10 mouse cellular contexts compared by ENCODE assay signal in genomic region chr6:67451330-67451729, GRCm38 (mm10). TPM values are rescaled to one million over a fixed set of nuclear protein-coding genes. Genes with fewer than 3 reads are reported as not detected.
DNase-seq lines count a peak whose midpoint lies in the region; ATAC-seq and TF ChIP-seq lines count a peak whose summit lies in the region.
"Had no signal": no experiment of that assay in that cellular context is flagged by ENCODE, and none has a peak within 500 bp of the region (broad histone marks: within the 10 kb centered on the region; RNA-seq: fewer than 3 reads in every experiment).

No protein-coding gene starts in this region.

- H3K27ac ChIP-seq in stomach, postnatal 0 days (replicated peaks): no peak overlapping the region
- H3K27ac ChIP-seq: embryonic facial prominence, embryonic 15.5 days had no signal

- WGBS in stomach, postnatal 0 days: 47% methylated on average over 5 of the region's 5 CpGs

- peak; percentile 26 for DNase-seq in adrenal gland, postnatal 10 days
- DNase-seq in adrenal gland, postnatal 4 days (ENCODE audit: low spot score in 2 of 2): no peak
- peak; percentile 58 for DNase-seq in kidney, postnatal 10 days
- DNase-seq in kidney, adult 18-20 months: no peak
- DNase-seq in A20 (ENCODE audit: low read depth, low spot score): peak; percentile 30
- DNase-seq in kidney, postnatal 36 days: peak; percentile 9 to 64
- DNase-seq in stomach, postnatal 0 days (ENCODE audit: low spot score): no peak
- DNase-seq in ovary, adult 18-20 months (ENCODE audit: low spot score): no peak

- H3K36me3 ChIP-seq in stomach, postnatal 0 days (ENCODE audit: control insufficient read depth, insufficient read depth, low read length): no peaks in the 10 kb centered on the region
- H3K36me3 ChIP-seq: embryonic facial prominence, embryonic 15.5 days had no signal

- no peaks in the 10 kb centered on the region for H3K4me1 ChIP-seq in stomach, postnatal 0 days (replicated peaks; ENCODE audit: control insufficient read depth, insufficient read depth)
- H3K4me1 ChIP-seq: embryonic facial prominence, embryonic 15.5 days had no signal

- no peaks in the 10 kb centered on the region for H3K27me3 ChIP-seq in stomach, postnatal 0 days (ENCODE audit: control insufficient read depth, insufficient read depth, low read length)
- H3K27me3 ChIP-seq: embryonic facial prominence, embryonic 15.5 days had no signal

- no peaks in the 10 kb centered on the region for H3K9me3 ChIP-seq in stomach, postnatal 0 days (ENCODE audit: control insufficient read depth, low read length)
- H3K9me3 ChIP-seq: embryonic facial prominence, embryonic 15.5 days had no signal

- no peak overlapping the region for H3K9ac ChIP-seq in stomach, postnatal 0 days (ENCODE audit: low read length)
- H3K9ac ChIP-seq: embryonic facial prominence, embryonic 15.5 days had no signal

- TF ChIP-seq CTCF in stomach, postnatal 0 days (IDR thresholded peaks at IDR 0.05; ENCODE audit: low read depth): peak; percentile 61

- no peak overlapping the region for H3K4me3 ChIP-seq in stomach, postnatal 0 days (ENCODE audit: low read depth, low read length)
- H3K4me3 ChIP-seq: embryonic facial prominence, embryonic 15.5 days had no signal

- no peak for ATAC-seq in stomach, postnatal 0 days (ENCODE audit: low FRiP score, low TSS enrichment)

- TF ChIP-seq EP300 in stomach, postnatal 0 days (optimal IDR thresholded peaks at IDR 0.05): no peak

- no peak overlapping the region for H3K4me2 ChIP-seq in stomach, postnatal 0 days (replicated peaks; ENCODE audit: low read depth)
- H3K4me2 ChIP-seq: embryonic facial prominence, embryonic 15.5 days had no signal

RNA-seq across cellular contexts. Expression of gene Il23r, which starts 40.3 kb away (rescaled TPM):
- total RNA-seq in adrenal gland, postnatal 10 days (2021): 1 to 10 TPM in 1 of 2 experiments, under 1 TPM in 1; 0.48 to 1.2 TPM
- under 1 TPM; 0.28 to 0.39 TPM for total RNA-seq in adrenal gland, postnatal 4 days (2021)
- polyA plus RNA-seq in stomach, postnatal 0 days (2015; fragmentation: Nextera tagmentation; extraction: Ambion mirVana): 0.04 and 0.07 TPM in 2 replicates
- total RNA-seq: layer of hippocampus, postnatal 36 days had no signal
- polyA plus RNA-seq: embryonic facial prominence, embryonic 15.5 days had no signal

Comparison
In these comparisons a context has a peak if more than half of its experiments do, and no peak if none do; other contexts are left out.
1. DNase-seq: peak in adrenal gland, postnatal 10 days (single experiment), kidney, postnatal 10 days (single experiment), A20 (single experiment) and kidney, postnatal 36 days (2 of 2); none in adrenal gland, postnatal 4 days (0 of 2), kidney, adult 18-20 months (single experiment), stomach, postnatal 0 days (single experiment) and ovary, adult 18-20 months (single experiment).